Mouse (Mus musculus): ENCODE results near the gene Omp. TPM values are rescaled to one million over a fixed set of nuclear protein-coding genes. Genes with fewer than 3 reads are reported as not detected.
"Not testable (repeated sequence)": the region's sequence is repeated elsewhere in the genome, so short reads cannot be mapped to it uniquely, and the experiment has no call there.

The Omp gene
- polyA plus RNA-seq, 1 experiment from 2014 or later: 0.30 TPM

- Histone ChIP-seq H3K27me3 (replicated peaks; ENCODE audit: control insufficient read depth, insufficient read depth, low read length) (peaks cover 32% of the 10 kb centered on the region), H3K4me1 (ENCODE audit: control insufficient read depth, insufficient read depth, low read length) (peaks cover 11% of the 10 kb centered on the region), H3K27ac (ENCODE audit: low read depth, low read length) (peak overlapping the region; percentile 33; the same call in 1 of the 2 replicates)
- H3K36me3 ChIP-seq (ENCODE audit: control insufficient read depth, insufficient read depth, low read length); H3K4me2 ChIP-seq (ENCODE audit: low read length); ATAC-seq; H3K9ac ChIP-seq (ENCODE audit: low read length); DNase-seq (ENCODE audit: low spot score); H3K4me3 ChIP-seq (ENCODE audit: low read depth, low read length); H3K9me3 ChIP-seq (replicated peaks; ENCODE audit: control insufficient read depth, low read length): not testable (repeated sequence)
- 36% methylated on average over 3 of the region's 3 CpGs for WGBS
These were observed 42.0 kb upstream of the Omp start for GRCm38 (mm10) chr7:98187332-98187731.

DNA sequence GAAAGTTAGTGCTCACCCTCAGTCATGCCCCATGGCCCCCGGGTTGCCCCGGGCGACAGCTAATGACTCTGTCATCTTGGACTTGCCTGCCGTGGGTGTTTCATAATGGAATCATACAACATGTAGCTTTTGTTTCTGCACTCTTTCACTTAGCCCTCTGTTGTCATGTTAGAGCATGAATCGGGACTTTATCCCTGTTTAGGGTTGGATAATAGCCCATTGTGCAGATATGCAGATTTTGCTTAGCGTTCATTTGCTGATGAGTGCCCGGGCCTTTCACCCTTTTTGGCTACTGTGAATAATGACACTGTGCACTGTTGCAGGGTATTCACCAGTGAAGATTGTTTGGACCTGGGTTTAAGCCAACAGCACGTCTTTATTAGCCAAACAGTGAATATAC lies 41.3 kb upstream of the Omp start:
- Histone ChIP-seq H3K4me2 (ENCODE audit: low read length) (no peak overlapping the region), H3K4me1 (ENCODE audit: control insufficient read depth, insufficient read depth, low read length) (peaks cover 11% of the 10 kb centered on the region), H3K27me3 (replicated peaks; ENCODE audit: control insufficient read depth, insufficient read depth, low read length) (peaks cover 25% of the 10 kb centered on the region; the same call in 1 of the 2 replicates), H3K4me3 (ENCODE audit: low read depth, low read length) (no peak overlapping the region), H3K36me3 (ENCODE audit: control insufficient read depth, insufficient read depth, low read length) (no peaks in the 10 kb centered on the region), H3K27ac (ENCODE audit: low read depth, low read length) (no peak overlapping the region), H3K9me3 (replicated peaks; ENCODE audit: control insufficient read depth, low read length) (no peaks in the 10 kb centered on the region), H3K9ac (ENCODE audit: low read length) (no peak overlapping the region)
- ATAC-seq (peak; percentile 92), DNase-seq (ENCODE audit: low spot score) (peak; percentile 93)
- WGBS: 6% methylated on average over 8 of the region's 8 CpGs

- peaks cover 17% of the 10 kb centered on the region; the same call in 1 of the 2 replicates for H3K27me3 ChIP-seq (replicated peaks; ENCODE audit: control insufficient read depth, insufficient read depth, low read length)
- 61% methylated on average over 6 of the region's 6 CpGs for WGBS
- no peak for ATAC-seq
- no peaks in the 10 kb centered on the region for H3K36me3 ChIP-seq (ENCODE audit: control insufficient read depth, insufficient read depth, low read length)
- no peaks in the 10 kb centered on the region for H3K9me3 ChIP-seq (replicated peaks; ENCODE audit: control insufficient read depth, low read length)
- no peak overlapping the region for H3K4me2 ChIP-seq (ENCODE audit: low read length)
- H3K4me3 ChIP-seq (ENCODE audit: low read depth, low read length): no peak overlapping the region
- peak overlapping the region; percentile 44; the same call in 1 of the 2 replicates for H3K27ac ChIP-seq (ENCODE audit: low read depth, low read length)
- peaks cover 11% of the 10 kb centered on the region for H3K4me1 ChIP-seq (ENCODE audit: control insufficient read depth, insufficient read depth, low read length)
- peak; percentile 48 for DNase-seq (ENCODE audit: low spot score)
- H3K9ac ChIP-seq (ENCODE audit: low read length): no peak overlapping the region
These were observed 40.0 kb upstream of the Omp start for GRCm38 (mm10) chr7:98185326-98185725.

DNA sequence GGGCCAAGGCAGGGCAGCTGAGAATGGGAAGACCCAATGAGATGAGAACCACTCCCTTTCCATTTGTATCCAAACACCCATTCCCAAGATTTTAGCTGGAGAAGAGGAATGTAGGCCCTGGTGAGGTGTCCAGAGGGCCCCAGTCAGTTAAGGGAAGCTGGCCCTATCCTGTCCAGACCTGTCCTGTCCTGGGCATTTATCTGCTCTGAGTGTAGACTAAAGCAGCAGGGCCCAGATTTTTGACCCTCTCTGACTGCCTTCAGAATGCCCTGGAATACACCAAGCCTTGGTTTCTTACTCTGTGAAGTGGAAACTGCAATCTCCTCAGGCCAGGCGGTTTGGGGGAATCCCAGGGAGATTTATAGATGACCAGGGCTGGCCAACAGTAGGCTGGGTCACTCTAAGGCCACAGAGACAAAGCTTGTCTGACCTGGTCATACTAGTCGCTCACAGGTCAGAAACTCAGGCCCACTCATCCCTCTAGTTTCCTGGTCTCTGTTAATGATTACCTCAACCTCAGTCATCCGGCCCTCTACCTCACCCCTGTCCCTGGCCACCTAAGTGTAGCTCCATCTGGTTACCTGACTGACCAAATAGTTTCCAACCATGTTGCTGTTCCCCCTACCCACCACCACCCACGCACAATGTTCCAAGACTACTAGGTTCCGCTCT lies 33.4 kb upstream of the Omp start:
- H3K27me3 ChIP-seq (replicated peaks; ENCODE audit: control insufficient read depth, insufficient read depth, low read length): peaks cover 6% of the 10 kb centered on the region; the same call in 1 of the 2 replicates
- whole genome bisulfite sequencing: 94% methylated on average over 5 of the region's 5 CpGs
- H3K9ac ChIP-seq (ENCODE audit: low read length): peak overlapping the region; percentile 75
- ATAC-seq (peak; percentile 24), DNase-seq (ENCODE audit: low spot score) (no peak)
- peak overlapping the region; percentile 72 for H3K4me2 ChIP-seq (ENCODE audit: low read length)
- no peak overlapping the region for H3K27ac ChIP-seq (ENCODE audit: low read depth, low read length)
- no peaks in the 10 kb centered on the region for H3K9me3 ChIP-seq (replicated peaks; ENCODE audit: control insufficient read depth, low read length)
- no peaks in the 10 kb centered on the region for H3K36me3 ChIP-seq (ENCODE audit: control insufficient read depth, insufficient read depth, low read length)
- H3K4me3 ChIP-seq (ENCODE audit: low read depth, low read length): peak overlapping the region; percentile 68
- H3K4me1 ChIP-seq (ENCODE audit: control insufficient read depth, insufficient read depth, low read length): peaks cover 6% of the 10 kb centered on the region

GRCm38 (mm10) chr7:98177929-98178559 lies 32.7 kb upstream of the Omp start, which contains the start of gene Capn5:
Capn5 (minus strand) TSS chr7:98178274.
- Histone ChIP-seq H3K4me3 (ENCODE audit: low read depth, low read length) (peak within 1 kb of the TSS; percentile 68), H3K27me3 (replicated peaks; ENCODE audit: control insufficient read depth, insufficient read depth, low read length) (peaks cover 4% of the 10 kb centered on the region; the same call in 1 of the 2 replicates), H3K9ac (ENCODE audit: low read length) (peak within 1 kb of the TSS; percentile 75), H3K36me3 (ENCODE audit: control insufficient read depth, insufficient read depth, low read length) (no peaks in the 10 kb centered on the region), H3K27ac (ENCODE audit: low read depth, low read length) (no peak within 1 kb of the TSS), H3K9me3 (replicated peaks; ENCODE audit: control insufficient read depth, low read length) (no peaks in the 10 kb centered on the region), H3K4me1 (ENCODE audit: control insufficient read depth, insufficient read depth, low read length) (peaks cover 6% of the 10 kb centered on the region), H3K4me2 (ENCODE audit: low read length) (peak within 1 kb of the TSS; percentile 72)
- DNase-seq (ENCODE audit: low spot score) (peak; percentile 82), ATAC-seq (peak; percentile 89)
- 2% methylated on average over 41 of the region's 44 CpGs for WGBS

- H3K4me2 ChIP-seq (ENCODE audit: low read length): peak overlapping the region; percentile 72
- H3K27ac ChIP-seq (ENCODE audit: low read depth, low read length): no peak overlapping the region
- no peaks in the 10 kb centered on the region for H3K27me3 ChIP-seq (replicated peaks; ENCODE audit: control insufficient read depth, insufficient read depth, low read length)
- no peaks in the 10 kb centered on the region for H3K9me3 ChIP-seq (replicated peaks; ENCODE audit: control insufficient read depth, low read length)
- H3K4me3 ChIP-seq (ENCODE audit: low read depth, low read length): peak overlapping the region; percentile 68
- peaks cover 6% of the 10 kb centered on the region for H3K4me1 ChIP-seq (ENCODE audit: control insufficient read depth, insufficient read depth, low read length)
- ATAC-seq (no peak), DNase-seq (ENCODE audit: low spot score) (no peak)
- no peaks in the 10 kb centered on the region for H3K36me3 ChIP-seq (ENCODE audit: control insufficient read depth, insufficient read depth, low read length)
- H3K9ac ChIP-seq (ENCODE audit: low read length): peak overlapping the region; percentile 75
- WGBS: 9% methylated on average over 9 of the region's 9 CpGs
These were observed 32.2 kb upstream of the Omp start for GRCm38 (mm10) chr7:98177566-98177928.

- ATAC-seq: no peak
- 67% methylated on average over 2 of the region's 2 CpGs for WGBS
These were observed 31.8 kb upstream of the Omp start for GRCm38 (mm10) chr7:98177071-98177485.

GRCm38 (mm10) chr7:98176322-98177070 lies 31.2 kb upstream of the Omp start:
- no peak overlapping the region for H3K27ac ChIP-seq (ENCODE audit: low read depth, low read length)
- ATAC-seq (no peak), DNase-seq (ENCODE audit: low spot score) (no peak)
- H3K4me2 ChIP-seq (ENCODE audit: low read length): peak overlapping the region; percentile 72
- H3K36me3 ChIP-seq (ENCODE audit: control insufficient read depth, insufficient read depth, low read length): no peaks in the 10 kb centered on the region
- H3K9ac ChIP-seq (ENCODE audit: low read length): no peak overlapping the region
- no peaks in the 10 kb centered on the region for H3K27me3 ChIP-seq (replicated peaks; ENCODE audit: control insufficient read depth, insufficient read depth, low read length)
- H3K4me3 ChIP-seq (ENCODE audit: low read depth, low read length): no peak overlapping the region
- H3K4me1 ChIP-seq (ENCODE audit: control insufficient read depth, insufficient read depth, low read length): peaks cover 6% of the 10 kb centered on the region
- WGBS: 77% methylated on average over 8 of the region's 8 CpGs
- H3K9me3 ChIP-seq (replicated peaks; ENCODE audit: control insufficient read depth, low read length): no peaks in the 10 kb centered on the region

More at GRCm38 (mm10) chr7:98177071-98177485, 31.8 kb upstream of the Omp start:
- no peaks in the 10 kb centered on the region for H3K36me3 ChIP-seq (ENCODE audit: control insufficient read depth, insufficient read depth, low read length)
- peaks cover 6% of the 10 kb centered on the region for H3K4me1 ChIP-seq (ENCODE audit: control insufficient read depth, insufficient read depth, low read length)
- no peak for DNase-seq (ENCODE audit: low spot score)
- H3K9me3 ChIP-seq (replicated peaks; ENCODE audit: control insufficient read depth, low read length): no peaks in the 10 kb centered on the region
- H3K4me3 ChIP-seq (ENCODE audit: low read depth, low read length): peak overlapping the region; percentile 68
- no peaks in the 10 kb centered on the region for H3K27me3 ChIP-seq (replicated peaks; ENCODE audit: control insufficient read depth, insufficient read depth, low read length)
- H3K27ac ChIP-seq (ENCODE audit: low read depth, low read length): no peak overlapping the region
- H3K9ac ChIP-seq (ENCODE audit: low read length): peak overlapping the region; percentile 75
- H3K4me2 ChIP-seq (ENCODE audit: low read length): peak overlapping the region; percentile 72
